Mouse (Mus musculus): ENCODE measurements around the gene Ak7.

DNA sequence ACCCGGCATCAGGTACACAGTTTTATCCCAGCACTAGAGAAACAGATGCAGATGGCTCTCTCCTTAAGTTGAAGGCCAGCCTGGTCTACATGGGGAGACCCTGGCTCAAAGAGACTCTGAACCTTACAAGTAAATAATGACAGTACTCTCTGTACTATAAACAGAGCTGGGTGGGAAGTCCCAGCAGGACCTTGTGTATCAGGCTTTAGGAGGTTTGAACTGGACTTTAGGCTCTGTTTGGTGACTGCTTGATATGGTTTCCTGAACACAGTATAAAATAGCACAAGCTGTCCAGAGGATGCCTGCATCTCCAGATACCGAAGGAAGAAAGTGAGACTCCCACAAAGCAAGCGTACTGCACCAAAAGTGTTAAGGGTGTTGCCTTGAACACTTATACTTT is 19.0 kb upstream of the Ak7 start:
- no peak for TF ChIP-seq SMC3 (IDR thresholded peaks at IDR 0.05; ENCODE audit: low read depth, low read length)
- TF ChIP-seq ZNF384 (IDR thresholded peaks at IDR 0.05; ENCODE audit: low read depth, low read length) = no peak
- no peak for TF ChIP-seq CTCF (conservative IDR thresholded peaks at IDR 0.05 in 1 of 2, IDR thresholded peaks at IDR 0.05 in 1 of 2; ENCODE audit: low read depth in 2 of 2, low read length in 2 of 2)
- no peak for TF ChIP-seq HCFC1 (IDR thresholded peaks at IDR 0.05; ENCODE audit: low read depth, low read length)
- no peak for TF ChIP-seq EP300 (IDR thresholded peaks at IDR 0.05; ENCODE audit: low read length)
- TF ChIP-seq USF2 (conservative IDR thresholded peaks at IDR 0.05; ENCODE audit: low read depth, low read length) = no peak
- no peak for TF ChIP-seq ELF1 (IDR thresholded peaks at IDR 0.05; ENCODE audit: low read depth, low read length)
- no peak for TF ChIP-seq POLR2AphosphoS2 (IDR thresholded peaks at IDR 0.05; ENCODE audit: low read depth, low read length)
